Mouse (Mus musculus) leukemia stem cell, adult 10-12 weeks (primary cell): ENCODE measurements around the gene Tnfsf13. TPM values are rescaled to one million over a fixed set of nuclear protein-coding genes. Genes with fewer than 3 reads are reported as not detected.

Experiments used
- polyA plus RNA-seq: library from polyadenylated mRNA; stranded (reverse); fragments of >175 nt; gene quantifications from 2 replicates; pipeline ENCODE4 v1.2.3, GENCODE M21; 2012; ENCODE audit warnings: low replicate concordance

Gene Tnfsf13
- 2.3 and 5.0 TPM in 2 replicates for polyA plus RNA-seq

DNA sequence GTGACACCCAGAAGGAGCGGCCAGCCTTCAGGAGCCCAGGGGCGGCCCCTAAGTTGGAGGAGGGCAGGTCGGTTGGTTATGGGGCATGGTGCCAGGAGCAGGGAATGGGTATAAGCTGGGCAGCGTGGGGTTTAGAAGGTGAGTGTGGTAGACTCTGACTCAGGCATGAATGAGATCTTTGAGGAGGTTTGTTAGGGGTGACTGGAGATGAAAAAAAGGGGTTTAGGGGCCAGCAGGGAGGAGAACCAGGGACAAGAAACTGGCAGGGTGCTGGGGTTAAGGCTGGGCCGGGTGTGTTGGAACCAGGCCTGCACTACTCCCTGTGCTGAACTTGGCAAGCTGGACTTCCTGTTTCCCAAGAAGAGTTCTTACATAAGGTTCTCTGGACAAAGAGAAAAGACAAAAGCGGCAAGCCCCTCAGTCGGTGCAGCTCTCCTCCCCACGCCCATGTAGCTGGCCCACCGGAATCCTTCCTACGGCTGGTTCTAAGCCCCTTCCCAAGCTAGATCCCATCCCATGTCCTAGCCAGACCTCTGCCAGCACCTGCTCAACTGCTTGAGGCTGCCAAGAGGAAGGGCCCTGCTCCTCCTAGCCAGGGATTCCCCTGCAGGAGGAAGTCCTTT is at the start of gene Tnfsf13:
TSS of gene Tnfsf13 (minus strand) at position 259 of the 623 bp plus-strand sequence.

DNA sequence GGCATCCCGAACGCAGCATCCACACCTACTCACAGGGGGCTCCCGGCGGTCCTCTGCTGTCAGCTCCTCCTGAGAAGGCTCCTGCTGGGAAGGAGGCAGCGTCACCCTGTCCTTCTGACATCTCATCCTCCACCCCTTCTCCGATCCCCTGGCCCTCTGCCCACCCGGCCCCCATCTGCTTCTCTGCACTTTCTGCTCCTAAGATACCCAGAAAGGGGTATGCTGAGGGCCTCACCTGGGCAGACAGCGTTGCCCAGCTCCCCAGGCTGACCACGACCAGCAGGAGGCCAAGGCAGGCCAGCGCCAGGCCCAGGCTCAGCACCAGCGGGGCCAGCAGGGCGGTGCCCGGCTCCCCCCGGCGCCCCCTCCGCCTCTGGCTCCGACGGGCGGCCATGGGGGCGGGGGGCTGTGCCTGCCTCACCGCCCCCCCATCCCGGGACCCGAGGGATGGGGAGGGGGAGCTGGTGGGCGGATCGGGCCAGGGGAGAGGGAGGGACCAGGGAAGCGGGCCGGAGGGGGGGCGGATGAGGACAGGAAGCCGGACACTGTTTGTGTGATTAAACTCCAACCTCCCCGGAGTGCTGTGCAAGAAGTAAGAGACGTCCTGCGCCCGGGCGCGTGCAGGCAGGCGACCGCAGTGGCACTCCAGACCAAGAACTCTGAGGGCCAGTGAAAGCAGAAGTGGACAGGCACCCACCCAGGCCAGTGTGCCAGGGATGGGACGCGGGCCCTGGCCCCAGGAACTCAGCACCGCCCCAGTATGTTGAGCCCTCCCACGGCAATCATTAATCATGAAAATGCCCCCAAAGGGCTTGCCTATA is 10.0 kb upstream of the Tnfsf13 start, which contains the start of the genes Tnfsf12 and Tnfsfm13:
TSS of gene Tnfsf12 (minus strand) at position 489 of the 821 bp plus-strand sequence.
TSS of gene Tnfsfm13 (minus strand) at position 738 of the 821 bp plus-strand sequence.

DNA sequence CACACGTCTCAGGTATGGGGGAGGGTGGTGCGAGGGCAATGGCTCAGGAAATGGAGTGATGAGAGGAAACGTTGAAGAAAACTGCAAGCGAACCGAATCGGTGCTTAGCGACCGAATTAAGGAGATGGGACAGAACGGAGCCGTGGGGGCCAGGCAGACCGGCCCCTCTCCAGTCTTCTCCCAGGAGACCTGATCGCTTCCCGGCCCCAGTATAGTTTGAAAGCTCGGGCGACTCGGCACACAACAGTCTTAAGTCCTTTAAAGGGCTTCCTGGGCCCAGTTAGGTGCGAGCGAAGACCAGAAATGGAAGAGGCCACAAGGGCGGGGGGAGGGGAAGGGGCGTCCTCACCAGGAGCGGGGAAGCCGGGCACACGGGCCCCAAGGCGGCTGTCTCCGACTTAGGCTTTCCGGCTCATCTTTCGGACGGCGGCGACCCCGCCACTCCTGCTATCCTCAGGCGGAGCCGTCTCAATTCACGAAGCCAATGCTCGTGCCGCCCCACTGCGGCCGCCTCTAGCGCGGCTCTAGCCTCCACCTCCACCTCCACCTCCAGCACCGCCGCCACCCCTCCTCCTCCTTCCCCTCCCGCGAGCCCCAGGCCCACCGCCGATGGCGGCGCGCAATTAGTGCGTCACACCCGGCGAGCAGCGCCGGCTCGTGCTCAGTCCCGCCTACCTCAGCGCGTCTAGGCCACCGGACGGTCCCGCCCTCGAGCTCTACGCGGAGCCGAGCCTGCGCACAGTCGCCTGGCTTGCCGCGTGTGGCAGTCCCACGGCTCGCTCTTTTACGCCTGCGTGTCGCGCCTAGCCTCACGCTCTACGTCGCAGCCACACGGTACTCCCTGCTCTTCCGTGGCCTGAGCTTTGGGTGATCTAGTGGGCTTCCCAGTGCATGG is 4.0 kb downstream of the Tnfsf13 start, which contains the start of gene Senp3:
TSS of gene Senp3 (minus strand) at position 771 of the 895 bp plus-strand sequence.

DNA sequence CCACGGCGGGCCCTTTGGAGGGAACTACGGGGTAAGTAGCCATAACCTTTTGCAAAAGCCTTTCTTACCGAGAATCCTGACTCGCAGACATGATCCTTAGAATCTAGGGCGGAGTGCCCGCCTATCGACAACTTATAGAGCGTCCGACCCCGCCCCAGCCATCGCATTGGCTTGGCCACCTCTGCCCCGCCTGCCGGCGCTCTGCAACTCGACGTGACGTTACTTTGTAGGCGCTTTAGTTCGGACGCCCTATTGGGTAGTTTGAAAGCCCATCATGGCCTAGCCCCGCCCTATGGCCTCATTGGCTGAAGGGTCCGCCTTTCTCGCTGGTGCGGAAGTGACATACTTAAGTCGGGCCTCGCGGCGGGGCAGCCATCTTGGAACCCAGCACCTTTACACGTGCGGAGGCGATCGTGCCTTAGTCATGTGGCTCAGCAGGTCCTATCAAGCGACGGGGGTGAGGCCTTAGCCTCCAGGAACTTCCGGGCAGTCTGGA is 13.3 kb downstream of the Tnfsf13 start, which contains the start of gene Eif4a1:
TSS of gene Eif4a1 (minus strand) at position 213 of the 496 bp plus-strand sequence.

DNA sequence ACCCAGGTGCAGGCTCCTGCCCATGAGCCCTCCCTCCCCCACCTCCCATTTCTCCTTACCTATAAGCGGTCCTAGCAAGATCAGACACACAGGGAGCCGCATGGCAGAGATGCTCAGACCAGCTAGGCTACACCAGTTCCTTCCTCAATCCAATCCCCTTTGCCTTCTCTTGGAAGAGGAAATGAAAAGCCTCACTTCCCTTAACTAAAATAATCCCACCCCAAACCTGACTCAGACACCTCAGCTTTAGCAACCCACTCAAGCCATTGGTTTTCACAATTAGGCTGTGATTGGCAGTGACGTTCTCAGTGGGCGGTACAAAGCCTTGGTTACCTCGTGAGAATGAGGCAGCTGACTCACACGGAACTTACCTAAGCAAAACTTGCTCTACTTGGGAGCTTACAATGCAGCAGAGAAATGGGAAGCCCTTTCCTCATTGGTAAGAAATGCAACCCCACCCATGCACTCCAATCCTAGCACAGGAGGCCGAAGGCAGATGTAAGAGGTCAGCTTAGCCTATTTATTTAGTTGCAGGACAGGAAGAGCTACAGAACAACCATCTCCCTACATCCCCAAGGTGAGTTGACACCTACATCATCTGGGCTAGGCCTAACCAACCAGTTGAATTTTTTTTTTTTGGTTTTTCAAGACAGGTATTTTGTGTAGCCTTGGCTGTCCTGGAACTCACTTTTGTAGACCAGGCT is 19.5 kb downstream of the Tnfsf13 start, which contains the start of gene Cd68:
TSS of gene Cd68 (minus strand) at position 193 of the 704 bp plus-strand sequence.

DNA sequence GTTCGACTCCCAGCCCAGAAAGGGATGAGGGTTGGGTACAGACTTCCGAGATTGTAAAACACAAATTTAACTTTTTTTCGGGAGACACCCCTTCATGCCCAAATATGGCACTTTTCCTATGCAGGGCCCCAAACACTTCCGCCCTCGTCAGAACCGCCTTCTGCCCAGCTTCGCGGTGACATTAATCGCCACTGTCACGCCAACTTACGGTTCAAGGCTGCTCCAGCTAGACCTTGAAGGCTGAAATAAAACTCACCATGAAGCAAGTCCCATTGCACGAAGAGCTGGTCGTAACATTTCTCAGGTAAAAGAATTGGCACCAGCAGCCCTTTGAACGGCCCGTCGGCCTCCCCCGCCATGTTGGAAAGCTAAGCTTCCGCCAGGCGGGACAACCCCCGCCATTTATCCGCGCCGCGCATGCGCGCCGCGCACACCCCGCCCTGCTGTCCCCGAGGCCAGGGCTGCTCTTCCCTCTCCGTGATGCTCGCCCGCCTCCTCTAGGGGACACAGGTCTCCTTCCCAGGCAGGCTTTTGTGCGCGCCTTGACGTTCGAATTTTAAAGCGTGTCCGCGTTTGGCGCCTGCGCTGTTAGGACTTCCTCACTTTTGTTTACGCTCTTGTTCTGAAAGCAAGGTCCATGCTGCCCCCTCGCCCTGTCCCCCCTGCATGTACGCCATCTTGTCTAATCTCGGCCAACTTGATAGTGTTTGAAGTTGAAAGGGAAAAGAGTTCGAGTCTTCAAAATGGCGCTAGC is 23.2 kb downstream of the Tnfsf13 start, which contains the start of gene Mpdu1:
TSS of gene Mpdu1 (minus strand) at position 430 of the 754 bp plus-strand sequence.

DNA sequence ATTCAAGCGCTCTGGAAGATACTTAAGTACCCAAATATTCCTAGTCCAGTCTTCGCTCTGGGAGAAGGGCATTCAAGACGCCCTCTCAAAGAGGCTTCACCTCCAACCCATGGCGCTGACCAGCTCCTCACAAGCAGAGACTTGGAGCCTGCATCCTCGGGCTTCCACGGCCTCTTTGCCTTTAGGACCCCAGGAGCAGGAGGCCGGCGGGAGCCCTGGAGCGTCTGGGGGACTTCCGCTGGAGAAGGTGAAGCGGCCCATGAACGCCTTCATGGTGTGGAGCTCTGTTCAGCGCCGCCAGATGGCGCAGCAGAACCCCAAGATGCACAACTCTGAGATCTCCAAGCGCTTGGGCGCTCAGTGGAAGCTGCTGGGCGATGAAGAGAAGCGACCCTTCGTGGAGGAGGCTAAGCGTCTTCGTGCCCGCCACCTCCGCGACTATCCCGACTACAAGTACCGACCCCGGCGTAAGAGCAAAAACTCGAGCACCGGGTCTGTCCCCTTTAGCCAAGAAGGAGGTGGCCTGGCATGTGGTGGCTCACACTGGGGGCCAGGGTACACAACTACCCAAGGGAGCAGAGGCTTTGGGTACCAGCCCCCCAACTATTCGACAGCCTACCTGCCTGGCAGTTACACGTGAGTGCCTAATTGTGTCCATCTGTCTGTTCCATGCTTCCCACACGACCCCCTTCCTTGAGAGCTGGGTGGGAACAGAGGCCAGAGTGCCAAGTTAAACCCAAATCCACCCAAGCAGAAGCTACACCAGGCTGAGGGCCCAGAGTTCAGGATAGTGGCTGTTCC is 30.1 kb downstream of the Tnfsf13 start, which contains the start of gene Sox15:
TSS of gene Sox15 (plus strand) at position 51 of the 801 bp plus-strand sequence.

Other genes starting within 250 kb of the Tnfsf13 start
- gene Dnah2, start 136.7 kb downstream of the Tnfsf13 start, polyA plus RNA-seq: 0.02 and 0.19 TPM in 2 replicates
- gene Efnb3, start 125.6 kb downstream of the Tnfsf13 start, polyA plus RNA-seq: 1.6 and 2.7 TPM in 2 replicates
- 6.9 and 45.7 TPM in 2 replicates for gene Wrap53, start 105.5 kb downstream of the Tnfsf13 start, polyA plus RNA-seq
- gene Trp53, start 105.4 kb downstream of the Tnfsf13 start, polyA plus RNA-seq: 119 and 129 TPM in 2 replicates
- 171 and 259 TPM in 2 replicates for gene Atp1b2, start 79.8 kb downstream of the Tnfsf13 start, polyA plus RNA-seq
- gene Shbg, start 67.9 kb downstream of the Tnfsf13 start, polyA plus RNA-seq: not detected in 2 replicates
- not detected in 2 replicates for gene Sat2, start 63.8 kb downstream of the Tnfsf13 start, polyA plus RNA-seq
- 91.8 and 97.5 TPM in 2 replicates for gene Fxr2, start 52.8 kb downstream of the Tnfsf13 start, polyA plus RNA-seq
- 0.44 TPM in 1 of 2 replicates, not detected in the other for gene Sox15, start 30.5 kb downstream of the Tnfsf13 start, polyA plus RNA-seq
- 24.1 and 29.9 TPM in 2 replicates for gene Mpdu1, start 23.1 kb downstream of the Tnfsf13 start, polyA plus RNA-seq
- gene Cd68, start 19.6 kb downstream of the Tnfsf13 start, polyA plus RNA-seq: 26.6 and 82.4 TPM in 2 replicates
- gene Eif4a1, start 13.4 kb downstream of the Tnfsf13 start, polyA plus RNA-seq: 226 and 408 TPM in 2 replicates
- 128 and 137 TPM in 2 replicates for gene Senp3, start 3.7 kb downstream of the Tnfsf13 start, polyA plus RNA-seq
- gene Tnfsf12, start 10.1 kb upstream of the Tnfsf13 start, polyA plus RNA-seq: 9.0 and 9.7 TPM in 2 replicates
- gene Tnfsfm13, start 10.3 kb upstream of the Tnfsf13 start, polyA plus RNA-seq: 6.6 and 8.1 TPM in 2 replicates
- 92.9 and 194 TPM in 2 replicates for gene Polr2a, start 72.9 kb upstream of the Tnfsf13 start, polyA plus RNA-seq
- gene Slc35g3, start 76.2 kb upstream of the Tnfsf13 start, polyA plus RNA-seq: not detected in 2 replicates
- 38.9 and 47.4 TPM in 2 replicates for gene Zbtb4, start 80.1 kb upstream of the Tnfsf13 start, polyA plus RNA-seq
- gene Chrnb1, start 110.2 kb upstream of the Tnfsf13 start, polyA plus RNA-seq: 0.18 and 0.20 TPM in 2 replicates
- gene Fgf11, start 116.1 kb upstream of the Tnfsf13 start, polyA plus RNA-seq: 0.07 and 0.47 TPM in 2 replicates
- gene Tmem102, start 119.8 kb upstream of the Tnfsf13 start, polyA plus RNA-seq: not detected in 2 replicates
- gene Gm39566, start 129.5 kb upstream of the Tnfsf13 start, polyA plus RNA-seq: 0.07 TPM in 1 of 2 replicates, not detected in the other
- gene Spem2, start 132.7 kb upstream of the Tnfsf13 start, polyA plus RNA-seq: not detected in 2 replicates
- gene Spem1, start 136.4 kb upstream of the Tnfsf13 start, polyA plus RNA-seq: not detected in 2 replicates
- 3.7 and 5.0 TPM in 2 replicates for gene Nlgn2, start 152.0 kb upstream of the Tnfsf13 start, polyA plus RNA-seq
- gene Tmem256, start 152.7 kb upstream of the Tnfsf13 start, polyA plus RNA-seq: 531 and 1,176 TPM in 2 replicates
- gene Plscr3, start 160.6 kb upstream of the Tnfsf13 start, polyA plus RNA-seq: 64.9 and 78.2 TPM in 2 replicates
- gene Tnk1, start 172.9 kb upstream of the Tnfsf13 start, polyA plus RNA-seq: 2.0 and 2.3 TPM in 2 replicates
- gene Tmem95, start 192.2 kb upstream of the Tnfsf13 start, polyA plus RNA-seq: not detected in 2 replicates
- gene Kctd11, start 195.6 kb upstream of the Tnfsf13 start, polyA plus RNA-seq: 1.4 and 2.2 TPM in 2 replicates
- gene Acap1, start 209.8 kb upstream of the Tnfsf13 start, polyA plus RNA-seq: 28.9 and 53.7 TPM in 2 replicates
- gene 2810408A11Rik, start 215.2 kb upstream of the Tnfsf13 start, polyA plus RNA-seq: 0.18 and 0.33 TPM in 2 replicates
- 131 and 182 TPM in 2 replicates for gene Neurl4, start 215.3 kb upstream of the Tnfsf13 start, polyA plus RNA-seq
- gene Gps2, start 228.1 kb upstream of the Tnfsf13 start, polyA plus RNA-seq: 157 and 339 TPM in 2 replicates
- gene Eif5a, start 236.2 kb upstream of the Tnfsf13 start, polyA plus RNA-seq: 1,855 and 2,103 TPM in 2 replicates